Mouse (Mus musculus): ENCODE measurements at regions not wholly inside any gene's neighbourhood (a gene's known extent, or its start where the extent isn't known, plus 50 kb on each side); places are given as distances from the start of the nearest gene placed in this dataset.

GRCm38 (mm10) chr1:72108678-72109077 is 103.4 kb downstream of the Mreg start:
- no peak for DNase-seq (ENCODE audit: low spot score in 2 of 2)

- no peak for DNase-seq (ENCODE audit: low spot score in 2 of 2)
These were observed 105.0 kb downstream of the Mreg start for GRCm38 (mm10) chr1:72107125-72107524.

DNA sequence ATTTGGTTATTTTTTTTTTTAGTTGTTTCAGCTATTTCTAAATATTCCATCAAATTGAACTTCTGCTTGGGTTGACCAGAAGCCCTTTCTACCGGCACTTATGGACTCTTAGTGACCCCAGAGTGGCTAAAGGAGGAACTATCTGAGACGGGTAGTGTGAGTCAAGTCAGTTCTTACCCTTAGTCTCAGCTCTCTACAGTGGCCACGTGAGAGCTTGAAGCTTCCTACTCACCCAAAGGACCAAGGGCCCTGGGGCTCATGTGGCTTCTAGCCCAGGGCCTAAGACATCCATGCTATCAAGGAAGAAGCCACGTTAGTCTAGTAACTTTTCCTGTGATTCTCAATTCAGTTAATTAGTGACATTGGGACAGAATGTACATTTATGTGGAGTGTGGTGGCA is 105.5 kb downstream of the Mreg start:
- no peak for DNase-seq (ENCODE audit: low spot score in 2 of 2)

DNA sequence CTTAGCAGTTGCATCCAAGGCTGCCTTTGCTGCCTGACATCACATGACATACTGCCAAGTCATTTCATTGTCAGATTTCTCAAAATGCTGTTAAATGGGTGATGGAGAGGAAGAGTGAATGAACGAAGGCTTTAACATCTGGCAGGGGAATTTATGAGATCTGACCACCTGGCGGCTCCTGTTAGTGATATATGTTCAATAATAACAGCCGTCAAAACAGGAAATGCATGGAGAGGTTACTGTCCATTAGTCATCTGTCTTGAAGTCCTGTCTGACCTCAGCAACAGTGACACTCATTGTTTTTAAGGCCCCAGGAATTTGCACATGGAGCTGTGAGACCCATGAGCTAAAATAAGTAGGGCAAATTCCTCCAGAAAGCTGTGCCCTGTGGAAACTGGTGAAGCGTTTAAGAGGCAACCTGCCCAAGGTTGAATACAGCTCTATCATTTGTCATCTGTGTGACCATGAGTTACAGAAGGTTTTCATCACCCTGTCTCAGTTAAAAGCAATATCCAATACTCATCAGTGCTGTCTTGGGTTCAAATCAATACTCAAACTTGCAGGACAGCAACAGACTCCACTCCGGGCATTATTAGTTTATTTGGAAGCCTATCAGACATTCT is 106.6 kb downstream of the Mreg start:
- DNase-seq (ENCODE audit: low spot score in 2 of 2), result no peak

DNA sequence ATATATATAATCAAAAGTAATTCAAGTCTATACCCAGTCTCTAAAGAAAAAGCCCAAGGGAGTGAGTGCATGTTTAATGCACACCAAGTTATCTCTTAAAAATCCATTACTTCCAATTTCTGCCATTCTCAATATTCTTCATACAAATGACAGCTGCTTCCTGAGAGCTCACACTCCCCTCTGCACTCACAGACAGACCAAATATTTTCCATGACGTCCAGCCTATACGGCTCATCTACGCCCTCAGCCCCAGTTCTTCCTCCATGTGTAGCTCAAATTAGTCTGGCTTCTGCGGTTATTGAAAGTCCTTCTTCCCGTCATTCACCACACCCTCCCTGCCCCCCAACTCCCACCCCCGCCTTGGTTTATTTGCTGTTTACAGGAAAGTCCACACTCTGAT is 108.1 kb downstream of the Mreg start:
- no peak for DNase-seq (ENCODE audit: low spot score in 2 of 2)

GRCm38 (mm10) chr1:72103387-72103786 is 108.7 kb downstream of the Mreg start:
- DNase-seq (ENCODE audit: low spot score in 2 of 2), result no peak

GRCm38 (mm10) chr1:72099447-72099846 is 112.7 kb downstream of the Mreg start:
- no peak for DNase-seq (ENCODE audit: low spot score in 2 of 2)

- no peak for DNase-seq (ENCODE audit: low spot score in 2 of 2)
These were observed 120.8 kb downstream of the Mreg start for GRCm38 (mm10) chr1:72091344-72091743.

DNA sequence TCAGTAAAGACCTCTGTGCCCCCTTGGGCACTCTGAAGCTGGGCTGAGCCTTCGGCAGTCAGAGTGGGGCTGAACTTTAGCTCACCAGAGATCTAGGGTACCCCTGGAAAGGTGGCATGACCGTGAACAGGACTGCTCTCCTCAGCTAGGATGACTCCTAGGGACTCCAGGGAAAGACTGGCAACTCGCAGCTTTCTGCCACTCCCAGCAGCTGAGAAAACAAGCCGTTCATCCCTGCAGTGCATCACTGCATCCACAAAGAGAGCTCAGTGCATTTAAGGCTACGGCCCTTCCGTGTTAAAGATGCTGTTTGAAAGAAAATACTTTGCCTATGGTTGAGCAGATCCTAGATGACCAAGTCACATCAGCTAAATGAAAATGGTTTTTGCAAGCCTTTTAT is 126.4 kb downstream of the Mreg start:
- no peak for DNase-seq (ENCODE audit: low spot score in 2 of 2)

GRCm38 (mm10) chr1:72084219-72084618 is 127.9 kb downstream of the Mreg start:
- no peak for DNase-seq (ENCODE audit: low spot score in 2 of 2)

- DNase-seq (ENCODE audit: low spot score in 2 of 2), result no peak
These were observed 129.7 kb downstream of the Mreg start for GRCm38 (mm10) chr1:72082366-72082765.

- DNase-seq (ENCODE audit: low spot score in 2 of 2), result no peak
These were observed 130.3 kb downstream of the Mreg start for GRCm38 (mm10) chr1:72081811-72082210.

DNA sequence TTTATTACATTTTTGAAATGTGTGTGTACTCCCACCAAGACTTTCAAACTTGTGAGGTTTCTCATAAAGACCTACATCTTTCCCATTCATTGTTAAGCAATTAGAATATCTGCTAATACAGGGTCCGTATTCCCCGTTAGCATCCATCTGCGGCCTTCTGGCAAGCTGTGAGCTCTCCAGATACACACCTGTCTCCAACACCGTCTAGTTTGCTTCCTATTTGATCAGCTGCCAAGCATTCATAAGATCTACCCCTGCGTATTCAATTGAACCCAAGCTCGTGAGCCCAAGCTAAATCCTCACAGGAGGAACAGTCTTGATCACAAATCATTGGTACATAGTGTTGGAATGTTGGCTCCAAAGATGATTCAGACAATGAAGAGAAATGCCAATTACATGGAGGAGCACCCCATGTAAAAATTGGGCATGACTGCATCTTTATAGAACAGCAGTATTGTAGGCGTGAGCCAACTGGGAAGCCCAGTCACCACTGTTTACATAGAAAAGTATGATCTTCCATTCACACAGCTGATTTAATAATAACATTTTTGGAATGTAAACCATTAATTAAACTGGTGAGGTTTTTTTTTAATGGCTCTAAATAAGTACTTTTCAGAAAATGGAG is 133.1 kb downstream of the Mreg start:
- DNase-seq (ENCODE audit: low spot score in 2 of 2), result no peak

GRCm38 (mm10) chr1:72076341-72076740 is 135.8 kb downstream of the Mreg start:
- no peak for DNase-seq (ENCODE audit: low spot score in 2 of 2)

DNA sequence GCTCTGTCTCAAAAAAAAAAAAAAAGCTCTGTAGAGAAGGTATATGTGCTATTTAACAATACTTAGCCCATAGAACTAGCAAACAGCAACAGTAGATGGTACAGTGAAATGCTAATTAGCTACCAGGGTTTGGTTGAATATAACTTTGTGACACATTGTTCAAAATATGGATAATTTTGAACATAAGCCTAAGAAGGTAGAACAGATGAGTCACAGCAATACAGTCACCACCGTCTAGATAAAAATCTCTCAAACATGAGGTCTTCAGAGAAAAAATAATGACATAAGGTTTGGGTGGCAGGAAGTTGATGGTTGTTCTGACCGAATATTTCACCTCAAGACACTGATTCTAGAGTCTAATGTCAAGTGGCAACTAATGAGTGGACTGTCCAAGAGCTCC is 136.6 kb downstream of the Mreg start:
- DNase-seq (ENCODE audit: low spot score in 2 of 2), result no peak

DNA sequence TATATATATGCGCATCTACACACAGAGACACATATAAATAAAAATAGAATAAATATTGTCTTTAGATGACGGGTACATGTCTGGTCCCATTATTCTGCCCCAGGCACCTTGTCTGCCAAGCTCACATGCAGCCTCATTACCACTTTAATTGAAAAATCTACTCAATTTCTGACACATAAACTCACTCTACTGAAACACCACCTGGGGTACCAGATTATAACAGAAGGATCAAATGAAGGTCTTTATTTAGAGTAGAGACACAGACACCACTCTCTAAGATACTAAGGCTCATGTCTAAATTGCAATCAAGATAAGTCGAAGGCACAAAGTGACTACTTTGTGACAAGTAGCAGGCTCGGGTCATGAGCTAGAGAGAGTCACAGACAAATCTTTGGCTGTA is 138.9 kb downstream of the Mreg start:
- no peak for DNase-seq (ENCODE audit: low spot score in 2 of 2)

DNA sequence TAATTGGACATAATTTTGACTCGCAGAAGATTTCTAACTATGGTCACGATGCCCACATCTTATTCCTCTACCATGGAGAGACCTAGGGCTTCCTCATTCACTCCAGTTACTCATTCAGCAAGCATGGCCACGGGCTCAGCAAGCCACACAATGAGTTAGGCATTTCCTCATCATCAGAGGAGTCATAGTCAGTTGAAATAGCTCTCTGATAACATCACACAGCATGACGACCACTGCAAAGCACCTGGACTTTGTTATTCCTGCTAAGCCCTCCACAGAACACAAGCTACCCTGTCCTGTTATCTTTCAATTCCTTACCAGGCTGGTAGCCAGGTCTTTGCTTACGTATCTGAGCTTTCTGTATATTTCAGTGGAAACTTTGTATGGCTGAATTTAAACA is 141.6 kb downstream of the Mreg start:
- no peak for DNase-seq (ENCODE audit: low spot score in 2 of 2)

DNA sequence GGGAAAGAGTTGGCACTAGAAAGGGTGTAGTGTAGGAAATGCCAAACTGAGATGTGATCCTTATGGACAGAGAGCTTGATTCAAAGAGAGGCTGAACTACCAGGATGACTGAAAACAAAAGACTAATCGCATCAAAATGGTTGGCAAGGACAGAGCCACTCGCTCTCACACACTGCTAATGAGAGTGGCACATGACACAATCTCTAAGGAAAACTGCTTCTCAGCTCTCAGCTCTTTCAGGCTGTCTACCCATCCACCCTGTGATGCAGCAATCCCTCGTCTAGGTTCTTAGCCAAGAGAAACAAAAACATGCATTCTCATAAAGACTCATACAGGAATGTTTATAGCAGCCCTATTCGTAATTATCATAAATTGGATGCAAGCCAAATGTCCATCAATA is 143.1 kb downstream of the Mreg start:
- DNase-seq (ENCODE audit: low spot score in 2 of 2), result no peak

- DNase-seq (ENCODE audit: low spot score in 2 of 2), result no peak
These were observed 147.0 kb downstream of the Mreg start for GRCm38 (mm10) chr1:72065090-72065489.

DNA sequence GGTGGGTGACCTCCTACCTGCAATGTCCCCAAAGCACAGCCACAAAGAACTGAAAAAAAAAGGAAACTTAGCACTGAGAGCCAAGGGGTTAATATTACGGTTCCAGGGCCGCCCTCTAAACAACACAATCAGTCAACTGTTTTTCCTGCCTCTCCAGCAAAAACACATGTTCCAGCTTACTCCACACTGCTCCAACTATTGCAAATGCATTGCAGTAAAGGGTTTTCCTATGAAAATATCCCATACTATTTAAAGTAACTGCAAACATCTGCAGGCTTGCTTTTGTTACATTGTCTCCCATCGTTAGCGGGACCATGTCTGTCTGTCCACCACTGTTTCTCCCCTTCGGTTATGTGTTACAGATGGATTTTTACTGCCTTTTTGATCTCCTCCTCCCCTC is 151.7 kb downstream of the Mreg start:
- DNase-seq (ENCODE audit: low spot score in 2 of 2), result no peak

- no peak for DNase-seq (ENCODE audit: low spot score in 2 of 2)
These were observed 153.9 kb downstream of the Mreg start for GRCm38 (mm10) chr1:72058045-72058703.

DNA sequence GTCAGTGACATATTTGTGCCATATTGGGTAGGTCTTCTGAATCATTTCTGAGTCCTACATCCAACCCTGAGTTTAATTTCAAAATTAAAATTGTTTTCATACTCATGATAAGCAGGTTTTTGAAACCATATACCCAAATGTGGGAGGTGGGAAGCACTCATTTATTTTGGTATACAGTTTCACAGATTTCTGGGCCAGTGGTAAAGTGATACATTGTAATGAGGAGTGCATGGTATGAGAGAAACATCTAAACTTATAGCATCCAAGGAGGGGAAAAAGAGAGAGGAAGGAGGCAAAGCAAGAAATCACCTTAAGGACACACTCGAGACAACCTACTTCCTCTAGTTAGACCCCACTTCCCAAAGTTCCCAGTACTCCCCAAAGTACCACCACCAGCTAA is 157.6 kb downstream of the Mreg start:
- DNase-seq (ENCODE audit: low spot score in 2 of 2), result no peak

DNA sequence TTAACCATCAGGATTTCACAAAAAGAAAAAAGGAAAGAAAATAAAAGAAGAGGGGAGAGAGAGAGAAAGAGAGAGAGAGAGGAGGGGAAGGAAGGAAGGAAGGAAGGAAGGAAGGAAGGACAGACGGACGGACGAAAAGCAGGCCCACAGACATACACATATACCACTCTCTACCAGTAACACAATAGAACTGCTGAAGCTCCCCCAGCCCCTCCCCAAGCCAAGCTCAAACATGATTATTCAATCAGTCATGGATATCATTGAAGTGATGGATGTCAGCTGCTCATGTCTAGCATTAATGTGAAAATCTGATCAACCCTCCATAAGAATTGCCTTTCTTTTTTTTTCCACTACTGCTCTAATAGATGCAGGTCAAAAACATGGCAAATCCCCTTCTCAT is 161.2 kb downstream of the Mreg start:
- no peak for DNase-seq (ENCODE audit: low spot score in 2 of 2)
